Mouse (Mus musculus): ENCODE measurements around the gene Ccr7. TPM values are rescaled to one million over a fixed set of nuclear protein-coding genes. Genes with fewer than 3 reads are reported as not detected.

Ccr7 gene
- polyA plus RNA-seq, 1 experiment from 2014 or later = 1.5 TPM

- Histone ChIP-seq H3K4me1 (ENCODE audit: control insufficient read depth, insufficient read depth, low read length) (peaks cover 4% of the 10 kb centered on the region), H3K4me3 (ENCODE audit: low read length) (no peak overlapping the region), H3K27ac (ENCODE audit: low read length) (no peak overlapping the region), H3K27me3 (ENCODE audit: control insufficient read depth, insufficient read depth, low read length) (no peaks in the 10 kb centered on the region), H3K36me3 (ENCODE audit: control insufficient read depth, insufficient read depth) (no peaks in the 10 kb centered on the region), H3K9me3 (replicated peaks; ENCODE audit: control insufficient read depth, low read length) (peaks cover 3% of the 10 kb centered on the region; the same call in 1 of the 2 replicates), H3K9ac (ENCODE audit: low read length) (no peak overlapping the region), H3K4me2 (ENCODE audit: low read depth, low read length) (no peak overlapping the region)
- ATAC-seq (replicated peaks; ENCODE audit: extremely low read depth, insufficient read depth, low FRiP score) = no peak
- WGBS = 86% methylated on average over 4 of the region's 4 CpGs
These were observed 58.5 kb downstream of the Ccr7 start for GRCm38 (mm10) chr11:99096417-99096816.

DNA sequence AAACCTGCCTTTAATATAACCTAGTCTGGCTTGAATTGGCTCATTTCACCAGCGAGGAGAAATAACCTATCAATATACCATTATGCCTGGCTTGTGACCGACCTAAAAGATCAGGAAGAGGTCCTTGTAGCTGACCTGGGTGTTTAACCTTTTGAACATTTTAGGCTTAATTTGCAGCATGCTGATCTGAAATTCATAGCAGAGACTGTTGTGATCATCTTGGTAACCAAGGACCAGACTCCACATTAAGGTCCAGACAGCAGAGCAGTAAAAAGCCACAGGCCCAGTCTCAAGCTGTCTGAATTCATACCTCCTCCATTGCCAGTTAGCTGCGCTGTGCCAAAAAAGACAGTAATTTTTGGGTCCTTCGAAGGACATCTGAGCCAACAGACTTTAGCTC lies 59.1 kb downstream of the Ccr7 start:
- Histone ChIP-seq H3K36me3 (ENCODE audit: control insufficient read depth, insufficient read depth) (no peaks in the 10 kb centered on the region), H3K27ac (ENCODE audit: low read length) (no peak overlapping the region), H3K27me3 (ENCODE audit: control insufficient read depth, insufficient read depth, low read length) (no peaks in the 10 kb centered on the region), H3K4me3 (ENCODE audit: low read length) (no peak overlapping the region), H3K4me1 (ENCODE audit: control insufficient read depth, insufficient read depth, low read length) (peaks cover 4% of the 10 kb centered on the region), H3K4me2 (ENCODE audit: low read depth, low read length) (no peak overlapping the region), H3K9me3 (replicated peaks; ENCODE audit: control insufficient read depth, low read length) (peaks cover 3% of the 10 kb centered on the region; the same call in 1 of the 2 replicates), H3K9ac (ENCODE audit: low read length) (no peak overlapping the region)
- no peak for ATAC-seq (replicated peaks; ENCODE audit: extremely low read depth, insufficient read depth, low FRiP score)
- WGBS = 88% methylated on average over 4 of the region's 4 CpGs

- WGBS = 57% methylated on average over 2 of the region's 2 CpGs
- peaks cover 4% of the 10 kb centered on the region for H3K4me1 ChIP-seq (ENCODE audit: control insufficient read depth, insufficient read depth, low read length)
- H3K9ac ChIP-seq (ENCODE audit: low read length) = no peak overlapping the region
- ATAC-seq (replicated peaks; ENCODE audit: extremely low read depth, insufficient read depth, low FRiP score) = no peak
- H3K4me2 ChIP-seq (ENCODE audit: low read depth, low read length) = no peak overlapping the region
- peaks cover 3% of the 10 kb centered on the region; the same call in 1 of the 2 replicates for H3K9me3 ChIP-seq (replicated peaks; ENCODE audit: control insufficient read depth, low read length)
- no peaks in the 10 kb centered on the region for H3K36me3 ChIP-seq (ENCODE audit: control insufficient read depth, insufficient read depth)
- no peak overlapping the region for H3K27ac ChIP-seq (ENCODE audit: low read length)
- no peak overlapping the region for H3K4me3 ChIP-seq (ENCODE audit: low read length)
- no peaks in the 10 kb centered on the region for H3K27me3 ChIP-seq (ENCODE audit: control insufficient read depth, insufficient read depth, low read length)
These were observed 59.8 kb downstream of the Ccr7 start for GRCm38 (mm10) chr11:99094911-99095676.

Other genes starting within 250 kb of the Ccr7 start
- gene Cdc6, start 247.3 kb downstream of the Ccr7 start, polyA plus RNA-seq (2015; fragmentation: Nextera tagmentation; extraction: Ambion mirVana) = 18.6 and 23.0 TPM in 2 replicates
- 28.2 and 28.6 TPM in 2 replicates for gene Rara, start 227.3 kb downstream of the Ccr7 start, polyA plus RNA-seq (2015; fragmentation: Nextera tagmentation; extraction: Ambion mirVana)
- gene Gjd3, start 172.1 kb downstream of the Ccr7 start, polyA plus RNA-seq (2015; fragmentation: Nextera tagmentation; extraction: Ambion mirVana) = 4.1 and 4.5 TPM in 2 replicates
- gene Top2a, start 130.9 kb downstream of the Ccr7 start, polyA plus RNA-seq (2015; fragmentation: Nextera tagmentation; extraction: Ambion mirVana) = 162 and 179 TPM in 2 replicates
- 377 and 385 TPM in 2 replicates for gene Igfbp4, start 113.8 kb downstream of the Ccr7 start, polyA plus RNA-seq (2015; fragmentation: Nextera tagmentation; extraction: Ambion mirVana)
- 0.06 and 0.71 TPM in 2 replicates for gene Tns4, start 65.8 kb downstream of the Ccr7 start, polyA plus RNA-seq (2015; fragmentation: Nextera tagmentation; extraction: Ambion mirVana)
- 161 and 177 TPM in 2 replicates for gene Smarce1, start 75.9 kb upstream of the Ccr7 start, polyA plus RNA-seq (2015; fragmentation: Nextera tagmentation; extraction: Ambion mirVana)
- 3.2 and 4.5 TPM in 2 replicates for gene Krt222, start 89.0 kb upstream of the Ccr7 start, polyA plus RNA-seq (2015; fragmentation: Nextera tagmentation; extraction: Ambion mirVana)
- gene Krt24, start 130.2 kb upstream of the Ccr7 start, polyA plus RNA-seq (2015; fragmentation: Nextera tagmentation; extraction: Ambion mirVana) = not detected in 2 replicates
- 0.07 and 0.10 TPM in 2 replicates for gene Krt25, start 167.9 kb upstream of the Ccr7 start, polyA plus RNA-seq (2015; fragmentation: Nextera tagmentation; extraction: Ambion mirVana)
- gene Krt26, start 182.9 kb upstream of the Ccr7 start, polyA plus RNA-seq (2015; fragmentation: Nextera tagmentation; extraction: Ambion mirVana) = not detected in 2 replicates
- not detected in 2 replicates for gene Krt27, start 196.0 kb upstream of the Ccr7 start, polyA plus RNA-seq (2015; fragmentation: Nextera tagmentation; extraction: Ambion mirVana)
- 0.09 TPM in 1 of 2 replicates, not detected in the other for gene Krt28, start 219.8 kb upstream of the Ccr7 start, polyA plus RNA-seq (2015; fragmentation: Nextera tagmentation; extraction: Ambion mirVana)
- 13.2 and 14.1 TPM in 2 replicates for gene Krt10, start 234.3 kb upstream of the Ccr7 start, polyA plus RNA-seq (2015; fragmentation: Nextera tagmentation; extraction: Ambion mirVana)

All from heart, embryonic 16.5 days (tissue).